8 mouse cellular contexts compared by ENCODE assay signal in the genomic region with DNA sequence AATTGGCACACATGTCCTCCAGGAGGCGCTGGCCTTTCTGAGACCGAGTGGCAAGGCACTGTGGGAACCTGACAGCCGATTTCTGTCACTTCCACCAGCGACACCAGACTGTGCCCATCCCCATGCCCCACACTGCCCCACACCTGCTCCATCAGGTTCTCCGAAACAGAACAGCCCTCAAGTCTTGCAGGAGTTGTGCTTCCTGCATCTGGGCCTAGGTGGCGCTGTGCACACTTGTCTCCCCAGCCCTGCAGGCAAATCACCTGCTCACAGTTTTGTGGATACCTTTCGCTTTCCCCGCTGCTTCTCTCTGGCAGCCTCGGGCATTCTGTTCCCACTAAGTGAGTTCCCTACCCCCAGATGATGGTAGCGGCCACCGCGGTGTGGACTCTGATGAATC.
DNase-seq lines count a peak whose midpoint lies in the region; ATAC-seq lines count a peak whose summit lies in the region.

No protein-coding gene starts in this region.

- intact Hi-C loops in left cerebral cortex, postnatal 14 days (cut with DNase I): loop anchor here (1.0 kb wide), 1 partner anchor 124 kb away; no protein-coding TSS in a partner anchor

- no peaks in the 10 kb centered on the region for H3K9me3 ChIP-seq in intestine, embryonic 14.5 days (ENCODE audit: control insufficient read depth, low read length)

- peak; percentile 81 to 86 for DNase-seq in adrenal gland, adult 18-20 months (ENCODE audit: low spot score in 2 of 2)
- DNase-seq in embryo, embryonic 10.5 days (ENCODE audit: low spot score): peak; percentile 84
- peak; percentile 25 for DNase-seq in gastrocnemius, postnatal 25 days
- peak; percentile 96 for DNase-seq in intestine, embryonic 14.5 days (ENCODE audit: low spot score)
- peak; percentile 75 to 87 for DNase-seq in left cerebral cortex, postnatal 14 days (ENCODE audit: low spot score in 2 of 2)
- DNase-seq in mesoderm, embryonic 11.5 days (ENCODE audit: low read depth, low spot score): peak; percentile 85
- peak; percentile 80 for DNase-seq in right cerebral cortex, postnatal 4 days
- DNase-seq in yolk sac, embryonic 10.5 days (ENCODE audit: low spot score): peak; percentile 73

- no peak overlapping the region for H3K27ac ChIP-seq in intestine, embryonic 14.5 days (ENCODE audit: low read depth)

- 6% methylated on average over 12 of the region's 12 CpGs for WGBS in intestine, embryonic 14.5 days

- H3K27me3 ChIP-seq in intestine, embryonic 14.5 days (replicated peaks; ENCODE audit: control insufficient read depth, insufficient read depth, low read length): no peaks in the 10 kb centered on the region

- peak overlapping the region; percentile 12 for H3K4me3 ChIP-seq in intestine, embryonic 14.5 days (ENCODE audit: low read depth, low read length)

- no peaks in the 10 kb centered on the region for H3K4me1 ChIP-seq in intestine, embryonic 14.5 days (replicated peaks; ENCODE audit: control insufficient read depth, insufficient read depth, low read length)

- no peaks in the 10 kb centered on the region for H3K36me3 ChIP-seq in intestine, embryonic 14.5 days (ENCODE audit: control insufficient read depth, insufficient read depth, low read length)

- H3K4me2 ChIP-seq in intestine, embryonic 14.5 days (ENCODE audit: low read length): peak overlapping the region; percentile 34

- ATAC-seq in intestine, embryonic 14.5 days (replicated peaks; ENCODE audit: low FRiP score, low TSS enrichment, low read depth): peak; percentile 59; the same call in 1 of the 2 replicates

- no peak overlapping the region for H3K9ac ChIP-seq in intestine, embryonic 14.5 days (ENCODE audit: low read length)

Comparison
In these comparisons a context has a peak if more than half of its experiments do, and no peak if none do; other contexts are left out.
1. DNase-seq: peak in every context shown above with its lines; median percentile 96 in intestine, embryonic 14.5 days; 85 in mesoderm, embryonic 11.5 days; 84 in embryo, embryonic 10.5 days; 84 in adrenal gland, adult 18-20 months; 81 in left cerebral cortex, postnatal 14 days; 80 in right cerebral cortex, postnatal 4 days; 73 in yolk sac, embryonic 10.5 days; 25 in gastrocnemius, postnatal 25 days.